Mouse (Mus musculus) heart, postnatal 4 days (tissue): Measurements from ENCODE around the gene 1700017B05Rik. TPM values are rescaled to one million over a fixed set of nuclear protein-coding genes. Genes with fewer than 3 reads are reported as not detected.
"Not testable (repeated sequence)": the region's sequence is repeated elsewhere in the genome, so short reads cannot be mapped to it uniquely, and the experiment has no call there.

ENCODE experiments used
- DNase-seq: peaks from one replicate; pipeline ENCODE4 v3.0.0; 2021
- total RNA-seq, 2 experiments: library from RNA; stranded (reverse); gene quantifications; 2 replicates each; pipeline ENCODE4 v1.2.3; 2021

1700017B05Rik gene
- total RNA-seq, 2 experiments from 2014 or later, result 21.6 to 26.6 TPM

DNA sequence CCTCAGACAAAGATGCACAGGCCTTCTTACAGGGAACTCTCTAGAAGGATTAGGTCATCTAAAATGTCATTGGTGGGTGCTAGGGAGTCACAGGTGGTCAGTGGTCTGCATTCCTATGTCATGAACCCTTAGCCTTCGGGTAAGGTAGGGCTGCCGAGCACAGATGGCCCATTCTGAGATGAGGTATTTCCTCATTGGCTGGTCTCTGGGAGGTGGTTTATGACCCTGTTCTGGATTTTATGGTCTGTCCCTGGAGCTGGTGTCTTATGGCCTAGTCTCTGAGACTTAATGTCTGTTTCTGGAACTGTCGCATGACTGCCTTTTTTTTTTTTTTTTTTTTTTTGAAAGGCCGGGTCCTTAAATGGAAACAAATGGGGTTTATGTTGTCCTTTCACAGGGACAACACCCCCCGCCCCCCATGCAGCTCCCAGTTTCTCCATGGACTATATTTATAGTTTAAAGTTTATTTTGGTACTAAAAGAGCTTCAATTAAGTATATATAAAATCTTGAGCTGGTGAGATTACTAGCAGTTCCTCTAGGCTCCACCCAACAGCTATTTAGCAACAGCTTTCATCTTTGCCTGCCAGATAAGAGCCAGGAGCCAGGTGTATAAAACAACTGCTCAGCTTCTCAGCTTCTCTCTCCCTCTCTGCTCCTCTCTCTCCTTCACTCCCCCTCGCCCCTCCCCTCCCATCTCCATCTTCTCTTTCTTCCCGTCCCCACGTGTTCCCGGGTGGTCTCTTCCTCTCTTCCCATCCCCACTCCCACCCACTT lies 49.8 kb downstream of the 1700017B05Rik start:
- no peak for DNase-seq

GRCm38 (mm10) chr9:57209316-57209715 lies 53.1 kb downstream of the 1700017B05Rik start:
- peak; percentile 22 for DNase-seq

DNA sequence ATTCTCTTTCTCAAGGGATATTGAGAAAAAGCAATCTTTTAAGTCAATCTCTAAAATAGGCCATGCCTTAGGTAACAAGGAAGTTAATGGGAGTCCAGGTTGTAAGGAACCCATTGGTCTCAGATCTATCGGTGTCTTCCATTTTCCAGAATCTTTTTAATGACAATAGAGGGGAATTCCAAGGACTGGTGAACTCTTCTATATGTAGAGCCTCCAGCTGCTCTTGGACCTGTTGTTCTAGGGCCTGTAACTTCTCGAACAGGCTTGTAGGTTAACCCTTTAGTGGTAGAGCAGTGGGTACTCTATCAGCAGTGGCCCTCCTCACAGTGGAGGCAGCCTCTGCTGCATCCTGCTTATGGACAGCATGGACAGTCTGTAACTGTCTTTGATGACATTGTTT lies 55.5 kb downstream of the 1700017B05Rik start:
- DNase-seq, result no peak

DNA sequence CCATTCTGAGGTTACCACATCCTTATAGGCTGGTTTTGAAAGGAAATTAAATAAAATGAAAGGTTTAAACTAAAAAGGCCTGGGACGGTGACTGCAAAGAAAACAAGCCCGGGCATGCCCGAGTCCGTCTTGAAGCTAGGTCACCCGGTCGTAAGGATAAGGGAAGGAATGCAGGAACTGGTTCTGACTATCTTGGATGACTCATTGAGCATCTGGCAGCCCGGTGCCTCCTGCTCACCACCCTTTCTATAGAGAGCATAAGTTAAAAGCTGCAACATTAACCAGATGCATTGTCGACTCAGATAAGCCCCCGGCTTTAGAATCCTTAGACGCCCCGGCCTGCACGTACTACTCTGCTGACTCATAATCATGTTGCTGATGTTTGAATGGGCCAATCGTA lies 58.8 kb downstream of the 1700017B05Rik start:
- DNase-seq, result not testable (repeated sequence)

Other genes starting within 250 kb of the 1700017B05Rik start
- gene Sin3a, start 190.6 kb downstream of the 1700017B05Rik start, total RNA-seq, result 10 to 100 TPM; 46.2 to 46.5 TPM
- 10 to 100 TPM; 58.8 to 68.4 TPM for gene Man2c1, start 131.9 kb downstream of the 1700017B05Rik start, total RNA-seq
- 1 to 10 TPM; 3.5 to 5.0 TPM for gene Neil1, start 114.3 kb downstream of the 1700017B05Rik start, total RNA-seq
- 10 to 100 TPM; 31.1 to 33.0 TPM for gene Commd4, start 104.3 kb downstream of the 1700017B05Rik start, total RNA-seq
- not detected for gene Trcg1, start 26.1 kb downstream of the 1700017B05Rik start, total RNA-seq
- gene Ppcdc, start 177.5 kb upstream of the 1700017B05Rik start, total RNA-seq, result 1 to 10 TPM; 8.3 TPM
- gene Scamp5, start 205.4 kb upstream of the 1700017B05Rik start, total RNA-seq, result 10 to 100 TPM; 11.6 to 11.7 TPM
- 1 to 10 TPM; 7.8 to 9.4 TPM for gene Rpp25, start 241.4 kb upstream of the 1700017B05Rik start, total RNA-seq